Mouse (Mus musculus) brain, adult 2 months (tissue): ENCODE data around the gene Tgm2.

Experiments
- DNase-seq: peaks from one replicate; pipeline ENCODE4 v3.0.0; 2011; ENCODE audit warnings: low read depth, low spot score

Gene Tgm2

GRCm38 (mm10) chr2:158070885-158071632 is 75.2 kb downstream of the Tgm2 start:
- no peak for DNase-seq

- DNase-seq = no peak
Measured at GRCm38 (mm10) chr2:158068444-158068971, 77.7 kb downstream of the Tgm2 start.

GRCm38 (mm10) chr2:158067260-158067824 is 78.9 kb downstream of the Tgm2 start:
- no peak for DNase-seq

- DNase-seq = no peak
Measured at GRCm38 (mm10) chr2:158066456-158066855, 79.8 kb downstream of the Tgm2 start.
